Mouse (Mus musculus): ENCODE data around the gene Gm47841. TPM values are rescaled to one million over a fixed set of nuclear protein-coding genes. Genes with fewer than 3 reads are reported as not detected.

The Gm47841 gene
- total RNA-seq, 2 experiments from 2014 or later = not detected

- no peak for DNase-seq
Observed at GRCm38 (mm10) chr15:101042613-101043012, 4.6 kb downstream of the Gm47841 start.

DNA sequence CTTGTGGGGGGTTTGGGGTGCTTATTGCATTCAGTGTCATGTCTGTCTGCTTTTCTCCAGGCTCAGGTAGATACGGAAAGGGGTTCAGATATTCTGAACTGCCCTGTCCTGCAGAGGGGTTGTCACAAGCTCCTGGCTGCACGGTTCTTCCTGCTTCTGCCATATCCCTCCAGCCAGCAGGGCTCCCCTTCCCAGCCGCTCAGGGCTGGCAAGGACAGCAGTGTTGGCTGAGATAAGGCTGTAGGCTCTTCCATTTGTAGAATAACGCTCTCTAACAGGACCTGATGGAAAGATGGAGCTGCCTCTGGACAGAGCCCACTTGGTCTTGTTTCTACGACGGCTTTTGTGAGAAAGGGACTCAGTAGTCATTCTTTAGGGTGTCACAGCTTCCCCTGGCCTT is 5.2 kb downstream of the Gm47841 start:
- no peak for DNase-seq

DNA sequence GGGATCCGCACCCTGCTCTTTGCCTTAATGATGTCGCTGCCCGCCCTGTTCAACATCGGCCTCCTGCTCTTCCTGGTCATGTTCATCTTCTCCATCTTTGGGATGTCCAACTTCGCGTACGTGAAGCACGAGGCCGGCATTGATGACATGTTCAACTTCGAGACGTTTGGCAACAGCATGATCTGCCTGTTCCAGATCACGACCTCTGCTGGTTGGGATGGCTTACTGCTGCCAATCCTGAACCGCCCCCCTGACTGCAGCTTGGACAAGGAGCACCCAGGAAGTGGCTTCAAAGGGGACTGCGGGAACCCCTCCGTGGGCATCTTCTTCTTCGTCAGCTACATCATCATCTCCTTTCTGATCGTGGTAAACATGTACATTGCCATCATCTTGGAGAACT is 7.5 kb downstream of the Gm47841 start:
- no peak for DNase-seq

GRCm38 (mm10) chr15:101028960-101029359 is 18.2 kb downstream of the Gm47841 start:
- DNase-seq = no peak

DNA sequence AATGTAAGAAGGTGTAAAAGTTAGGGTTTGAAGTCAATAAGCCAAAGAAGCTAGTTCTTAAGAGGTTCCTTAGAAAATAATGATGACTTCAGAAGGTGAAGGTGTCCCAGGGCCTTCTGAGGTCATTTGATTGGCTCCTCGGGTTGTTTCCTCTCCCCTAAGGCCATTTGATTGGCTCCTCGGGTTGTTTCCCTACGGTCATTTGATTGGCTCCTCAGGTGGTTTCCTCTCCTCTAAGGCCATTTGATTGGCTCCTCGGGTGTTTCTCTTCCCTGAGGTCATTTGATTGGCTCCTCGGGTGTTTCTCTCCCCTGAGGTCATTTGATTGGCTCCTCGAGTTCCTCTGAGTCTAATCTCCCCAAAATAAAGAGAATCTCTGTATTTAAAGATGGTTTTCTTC is 35.8 kb downstream of the Gm47841 start:
- no peak for DNase-seq

- no peak for DNase-seq
Observed at GRCm38 (mm10) chr15:101008386-101009010, 38.7 kb downstream of the Gm47841 start.

DNA sequence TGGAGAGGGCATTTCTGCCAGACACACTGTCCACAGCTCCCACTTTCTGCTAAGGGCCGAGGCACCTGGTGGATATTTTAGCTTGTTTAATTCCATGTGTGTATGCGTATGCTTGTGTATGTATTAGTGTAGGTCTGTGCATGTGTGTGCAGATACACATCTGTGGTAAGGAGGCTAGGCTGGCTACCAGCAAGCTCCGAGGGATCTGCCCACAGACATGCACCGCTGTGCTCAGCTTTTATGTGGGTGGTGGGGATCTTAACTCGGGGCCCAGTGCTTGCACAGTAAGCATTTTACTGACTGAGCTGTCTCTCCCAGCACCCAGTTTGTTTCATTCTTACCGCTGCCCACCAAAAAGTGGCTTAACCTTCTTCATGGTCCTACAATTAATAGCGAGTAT is 40.0 kb downstream of the Gm47841 start:
- DNase-seq = no peak

GRCm38 (mm10) chr15:101006251-101007040 is 40.8 kb downstream of the Gm47841 start:
- DNase-seq = peak; percentile 41

GRCm38 (mm10) chr15:101005717-101006116 is 41.5 kb downstream of the Gm47841 start:
- DNase-seq = no peak

DNA sequence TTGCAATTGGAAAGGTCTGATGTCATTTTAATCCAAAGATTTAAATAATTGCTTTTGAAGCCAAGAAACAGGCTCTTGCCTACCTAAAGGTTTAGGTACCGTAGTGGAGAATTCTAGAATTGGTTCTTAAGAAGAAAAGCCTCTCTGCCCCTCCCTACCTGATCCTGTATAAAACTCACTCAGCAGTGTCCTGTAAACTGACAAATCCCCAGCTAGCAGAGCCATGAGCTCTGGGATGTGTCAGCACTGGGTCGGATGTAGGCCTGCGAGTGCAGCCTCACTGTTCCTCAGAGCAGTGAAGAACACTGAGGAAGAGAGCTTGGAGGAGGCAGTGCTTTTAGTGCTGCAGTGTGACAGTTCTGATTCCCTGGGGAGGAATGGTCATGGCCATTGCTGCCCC is 42.7 kb downstream of the Gm47841 start:
- DNase-seq = no peak

DNA sequence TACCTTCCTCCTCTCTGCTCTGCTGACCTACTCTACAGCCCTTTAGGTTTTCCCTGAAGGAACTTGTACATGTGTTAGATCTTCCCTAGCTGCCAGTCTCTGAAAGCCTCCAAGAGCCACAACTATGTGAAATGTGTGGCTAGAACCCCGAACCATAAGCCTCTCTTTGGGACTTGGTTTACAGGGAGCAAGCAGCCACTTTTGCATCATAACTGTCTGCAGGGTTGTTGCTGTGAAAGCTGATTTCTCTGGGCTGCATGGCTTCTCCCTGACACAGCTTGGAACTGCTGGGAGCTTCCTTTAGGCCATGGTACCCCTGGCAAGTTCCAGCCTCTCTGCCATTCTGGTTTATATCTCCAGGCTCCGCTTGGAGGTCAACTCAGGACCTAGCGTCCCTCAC is 44.7 kb downstream of the Gm47841 start:
- DNase-seq = no peak

- no peak for DNase-seq
Observed at GRCm38 (mm10) chr15:101001685-101002084, 45.5 kb downstream of the Gm47841 start.

- no peak for DNase-seq
Observed at GRCm38 (mm10) chr15:100997090-100997489, 50.1 kb downstream of the Gm47841 start.

Other genes starting within 250 kb of the Gm47841 start
- under 1 TPM; 0.13 to 0.32 TPM for gene Scn8a, start 177.5 kb downstream of the Gm47841 start, total RNA-seq (2021)
- 1 to 10 TPM in 1 of 2 experiments, under 1 TPM in 1; 0.59 to 1.1 TPM for gene Fignl2, start 31.2 kb upstream of the Gm47841 start, total RNA-seq (2021)
- not detected for gene Ankrd33, start 68.4 kb upstream of the Gm47841 start, total RNA-seq (2021)
- gene Acvrl1, start 81.1 kb upstream of the Gm47841 start, total RNA-seq (2021) = 10 to 100 TPM; 10.7 to 13.0 TPM
- 10 to 100 TPM; 23.0 to 34.4 TPM for gene Acvr1b, start 126.7 kb upstream of the Gm47841 start, total RNA-seq (2021)
- gene Grasp, start 176.8 kb upstream of the Gm47841 start, total RNA-seq (2021) = 1 to 10 TPM; 4.3 to 5.7 TPM
- gene Nr4a1, start 206.9 kb upstream of the Gm47841 start, total RNA-seq (2021) = 10 to 100 TPM; 52.2 to 90.7 TPM
- gene Atg101, start 236.9 kb upstream of the Gm47841 start, total RNA-seq (2021) = 10 to 100 TPM; 22.3 to 31.3 TPM
- gene 6030408B16Rik, start 245.8 kb upstream of the Gm47841 start, total RNA-seq (2021) = under 1 TPM; 0.31 to 0.32 TPM

Measured in gastrocnemius, postnatal 25 days (tissue).